Mouse (Mus musculus) neural tube, embryonic 15.5 days (tissue): ENCODE measurements around the gene Top2a. TPM values are rescaled to one million over a fixed set of nuclear protein-coding genes. Genes with fewer than 3 reads are reported as not detected.

ENCODE experiments used
- ATAC-seq: fragments of 200-750 bp; cut with Nextera tagmentation; 2 replicates; pipeline ENCODE4 v1.8.0; 2017; ENCODE audit warnings: mild to moderate bottlenecking, moderate TSS enrichment, moderate library complexity; ENCODE audit not compliant: low FRiP score
- H3K27ac ChIP-seq: fragments of 300-500 bp; sonication (generic); replicated peaks from 2 replicates; pipeline ENCODE4 v1.5.1; 2015; ENCODE audit warnings: mild to moderate bottlenecking, inconsistent platforms
- H3K27me3 ChIP-seq: fragments of 300-500 bp; sonication (generic); replicated peaks from 2 replicates; pipeline ENCODE4 v1.6.1; 2015; ENCODE audit warnings: inconsistent platforms
- H3K36me3 ChIP-seq: fragments of 300-500 bp; sonication (generic); 2 replicates; pipeline ENCODE4 v1.6.1; 2015; ENCODE audit warnings: inconsistent platforms
- H3K4me1 ChIP-seq: fragments of 300-500 bp; sonication (generic); 2 replicates; pipeline ENCODE4 v1.6.1; 2015; ENCODE audit warnings: inconsistent platforms
- H3K4me2 ChIP-seq: fragments of 300-500 bp; sonication (generic); 2 replicates; pipeline ENCODE4 v1.6.1; 2015; ENCODE audit warnings: inconsistent platforms, mild to moderate bottlenecking, moderate library complexity
- H3K4me3 ChIP-seq: fragments of 300-500 bp; sonication (generic); replicated peaks from 2 replicates; pipeline ENCODE4 v1.5.1; 2015; ENCODE audit warnings: mild to moderate bottlenecking, inconsistent platforms
- H3K9ac ChIP-seq: fragments of 300-500 bp; sonication (generic); replicated peaks from 2 replicates; pipeline ENCODE4 v1.6.1; 2015; ENCODE audit warnings: mild to moderate bottlenecking, inconsistent platforms
- H3K9me3 ChIP-seq: fragments of 300-500 bp; sonication (generic); replicated peaks from 2 replicates; pipeline ENCODE4 v1.6.1; 2016; ENCODE audit warnings: inconsistent platforms
- WGBS: fragments of 180-500 bp; shearing (Covaris S2); methylation state at CpG from one replicate; pipeline ENCODE4 v1.1.7; 2015; ENCODE audit warnings: mixed read lengths; 5-methylcytosine and 5-hydroxymethylcytosine counted together
- polyA plus RNA-seq: library from polyadenylated mRNA; unstranded; fragments of >200 nt; fragmentation: Nextera tagmentation; extraction: Ambion mirVana; gene quantifications from 2 replicates; pipeline ENCODE4 v1.2.1, GENCODE M21; 2015

Top2a gene
- polyA plus RNA-seq, 1 experiment from 2014 or later, result 25.8 TPM

- H3K4me3 ChIP-seq, result no peak overlapping the region
- H3K27ac ChIP-seq, result no peak overlapping the region
- no peaks in the 10 kb centered on the region; the same call in 1 of the 2 replicates for H3K36me3 ChIP-seq
- H3K9me3 ChIP-seq, result no peaks in the 10 kb centered on the region
- WGBS, result 69% methylated on average over 4 of the region's 4 CpGs
- no peak overlapping the region for H3K4me2 ChIP-seq
- H3K9ac ChIP-seq, result no peak overlapping the region
- H3K27me3 ChIP-seq, result no peaks in the 10 kb centered on the region
- peaks cover 10% of the 10 kb centered on the region for H3K4me1 ChIP-seq
- no peak for ATAC-seq
Observed at GRCm38 (mm10) chr11:99055143-99055542, 31.2 kb upstream of the Top2a start.

- no peak for ATAC-seq
- peaks cover 16% of the 10 kb centered on the region for H3K4me1 ChIP-seq
- no peaks in the 10 kb centered on the region; the same call in none of the 2 replicates for H3K36me3 ChIP-seq
- H3K9me3 ChIP-seq, result no peaks in the 10 kb centered on the region
- peak overlapping the region; percentile 17; the same call in 1 of the 2 replicates for H3K9ac ChIP-seq
- H3K4me2 ChIP-seq, result no peak overlapping the region; the same call in 1 of the 2 replicates
- no peak overlapping the region for H3K4me3 ChIP-seq
- H3K27me3 ChIP-seq, result no peaks in the 10 kb centered on the region
- peak overlapping the region; percentile 56 for H3K27ac ChIP-seq
- 69% methylated on average over 2 of the region's 2 CpGs for WGBS
Observed at GRCm38 (mm10) chr11:99047643-99048042, 23.7 kb upstream of the Top2a start.

GRCm38 (mm10) chr11:99047120-99047519 lies 23.1 kb upstream of the Top2a start:
- Histone ChIP-seq H3K4me1 (peaks cover 16% of the 10 kb centered on the region), H3K4me3 (no peak overlapping the region), H3K36me3 (no peaks in the 10 kb centered on the region; the same call in none of the 2 replicates), H3K9ac (0 out of 2 replicates have a peak overlapping the region, but pooled peaks have one; percentile 17), H3K27me3 (no peaks in the 10 kb centered on the region), H3K9me3 (no peaks in the 10 kb centered on the region), H3K4me2 (no peak overlapping the region), H3K27ac (peak overlapping the region; percentile 56)
- WGBS, result 43% methylated on average over 5 of the region's 5 CpGs
- no peak for ATAC-seq

GRCm38 (mm10) chr11:99045159-99045889 lies 21.3 kb upstream of the Top2a start:
- H3K4me2 ChIP-seq, result no peak overlapping the region
- WGBS, result 90% methylated on average over 12 of the region's 12 CpGs
- no peaks in the 10 kb centered on the region; the same call in none of the 2 replicates for H3K36me3 ChIP-seq
- no peaks in the 10 kb centered on the region for H3K9me3 ChIP-seq
- no peak overlapping the region for H3K9ac ChIP-seq
- ATAC-seq, result no peak
- no peaks in the 10 kb centered on the region for H3K27me3 ChIP-seq
- H3K27ac ChIP-seq, result no peak overlapping the region
- no peak overlapping the region for H3K4me3 ChIP-seq
- H3K4me1 ChIP-seq, result peaks cover 34% of the 10 kb centered on the region

GRCm38 (mm10) chr11:99044306-99044705 lies 20.3 kb upstream of the Top2a start:
- H3K36me3 ChIP-seq, result no peaks in the 10 kb centered on the region; the same call in none of the 2 replicates
- WGBS, result 91% methylated on average over 5 of the region's 5 CpGs
- H3K9ac ChIP-seq, result no peak overlapping the region
- no peak for ATAC-seq
- no peaks in the 10 kb centered on the region for H3K27me3 ChIP-seq
- no peaks in the 10 kb centered on the region for H3K9me3 ChIP-seq
- no peak overlapping the region for H3K4me2 ChIP-seq
- peaks cover 39% of the 10 kb centered on the region for H3K4me1 ChIP-seq
- H3K4me3 ChIP-seq, result no peak overlapping the region
- no peak overlapping the region for H3K27ac ChIP-seq

GRCm38 (mm10) chr11:99043632-99044031 lies 19.6 kb upstream of the Top2a start:
- H3K9ac ChIP-seq, result no peak overlapping the region
- H3K4me2 ChIP-seq, result no peak overlapping the region
- no peak overlapping the region for H3K27ac ChIP-seq
- H3K4me1 ChIP-seq, result peaks cover 39% of the 10 kb centered on the region
- no peaks in the 10 kb centered on the region for H3K9me3 ChIP-seq
- no peak for ATAC-seq
- H3K36me3 ChIP-seq, result no peaks in the 10 kb centered on the region
- H3K4me3 ChIP-seq, result no peak overlapping the region
- 85% methylated on average over 6 of the region's 6 CpGs for WGBS
- no peaks in the 10 kb centered on the region for H3K27me3 ChIP-seq

- Histone ChIP-seq H3K27me3 (no peaks in the 10 kb centered on the region), H3K9ac (no peak overlapping the region), H3K4me3 (peak overlapping the region; percentile 65), H3K4me2 (peak overlapping the region; percentile 99), H3K36me3 (no peaks in the 10 kb centered on the region), H3K27ac (peak overlapping the region; percentile 51), H3K9me3 (no peaks in the 10 kb centered on the region), H3K4me1 (peaks cover 38% of the 10 kb centered on the region)
- no peak for ATAC-seq
- 55% methylated on average over 12 of the region's 12 CpGs for WGBS
Observed at GRCm38 (mm10) chr11:99042834-99043431, 18.9 kb upstream of the Top2a start.

- H3K4me1 ChIP-seq, result peaks cover 30% of the 10 kb centered on the region
- no peak for ATAC-seq
- H3K4me3 ChIP-seq, result peak overlapping the region; percentile 65
Observed at GRCm38 (mm10) chr11:99041841-99042780, 18.1 kb upstream of the Top2a start.

GRCm38 (mm10) chr11:99041051-99041729 lies 17.2 kb upstream of the Top2a start, which contains the start of gene Igfbp4:
Gene Igfbp4 (plus strand): TSS chr11:99041244.
- H3K9ac ChIP-seq, result peak within 1 kb of the TSS; percentile 77
- H3K36me3 ChIP-seq, result no peaks in the 10 kb centered on the region
- peak within 1 kb of the TSS; percentile 99 for H3K4me2 ChIP-seq
- H3K4me3 ChIP-seq, result peak within 1 kb of the TSS; percentile 65
- no peaks in the 10 kb centered on the region for H3K27me3 ChIP-seq
- H3K4me1 ChIP-seq, result peaks cover 29% of the 10 kb centered on the region
- WGBS, result under 1% methylated on average over 63 of the region's 63 CpGs
- H3K9me3 ChIP-seq, result no peaks in the 10 kb centered on the region
- peak; percentile 66 for ATAC-seq
- peak within 1 kb of the TSS; percentile 83 for H3K27ac ChIP-seq

More at GRCm38 (mm10) chr11:99041841-99042780, 18.1 kb upstream of the Top2a start:
- H3K27me3 ChIP-seq, result no peaks in the 10 kb centered on the region
- H3K27ac ChIP-seq, result peak overlapping the region; percentile 83
- no peaks in the 10 kb centered on the region for H3K9me3 ChIP-seq
- no peaks in the 10 kb centered on the region for H3K36me3 ChIP-seq
- H3K4me2 ChIP-seq, result peak overlapping the region; percentile 99
- WGBS, result 59% methylated on average over 16 of the region's 16 CpGs
- H3K9ac ChIP-seq, result peak overlapping the region; percentile 77

- Histone ChIP-seq H3K27me3 (no peaks in the 10 kb centered on the region), H3K4me2 (peak overlapping the region; percentile 99), H3K4me1 (peaks cover 29% of the 10 kb centered on the region), H3K9ac (peak overlapping the region; percentile 77), H3K27ac (peak overlapping the region; percentile 83), H3K36me3 (no peaks in the 10 kb centered on the region), H3K4me3 (peak overlapping the region; percentile 65), H3K9me3 (no peaks in the 10 kb centered on the region)
- peak; percentile 28 for ATAC-seq
- 2% methylated on average over 17 of the region's 17 CpGs for WGBS
Observed at GRCm38 (mm10) chr11:99040346-99040974, 16.5 kb upstream of the Top2a start.
